Mouse (Mus musculus): ENCODE results near the gene 1110032F04Rik. TPM values are rescaled to one million over a fixed set of nuclear protein-coding genes. Genes with fewer than 3 reads are reported as not detected.
"Not testable (repeated sequence)": the region's sequence is repeated elsewhere in the genome, so short reads cannot be mapped to it uniquely, and the experiment has no call there.

The 1110032F04Rik gene
- total and polyA plus RNA-seq, 2 experiments from 2014 or later = 2.1 to 3.7 TPM

DNA sequence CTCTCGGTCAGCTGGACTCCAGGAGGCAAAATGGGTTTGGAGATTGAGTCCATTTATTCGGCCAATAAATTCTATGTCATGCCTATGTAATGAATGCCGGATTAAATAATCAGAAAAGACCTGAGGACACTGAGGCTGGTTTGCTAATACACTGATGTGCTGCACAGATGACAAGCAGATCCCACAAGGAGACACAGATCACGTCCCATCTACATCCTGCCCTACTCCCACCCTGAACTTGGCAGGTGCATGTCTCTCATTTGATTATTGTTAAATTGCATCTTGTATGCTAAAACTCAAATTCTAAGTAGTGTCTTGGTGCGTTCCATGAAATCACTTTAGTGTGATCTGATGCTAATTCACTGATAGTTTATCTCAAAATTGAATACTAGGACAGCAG is 17.5 kb downstream of the 1110032F04Rik start:
- no peak for ATAC-seq (ENCODE audit: insufficient read depth, low read depth)
- TF ChIP-seq EP300 (IDR thresholded peaks at IDR 0.05; ENCODE audit: low read depth) (no peak), CTCF (IDR thresholded peaks at IDR 0.05; ENCODE audit: low read depth) (no peak)

DNA sequence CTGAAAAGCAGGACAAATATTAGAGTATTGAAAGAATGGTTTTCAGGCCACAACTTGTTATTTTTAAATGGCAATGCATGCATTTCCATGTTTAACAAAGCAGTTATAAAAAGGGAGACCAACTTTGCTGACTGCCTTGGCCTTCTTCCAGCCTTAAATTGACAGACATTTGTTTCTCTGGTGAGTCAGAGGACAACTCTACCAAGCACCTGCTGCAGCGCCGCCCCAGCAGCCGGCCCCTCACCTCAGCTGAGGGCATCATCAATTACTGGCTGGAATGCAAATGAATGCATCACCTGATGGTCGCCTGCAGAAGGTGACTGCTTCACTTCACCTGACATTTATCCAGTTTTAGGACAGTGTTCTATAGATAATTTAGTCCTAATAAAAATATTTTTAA is 26.0 kb downstream of the 1110032F04Rik start:
- TF ChIP-seq CTCF (IDR thresholded peaks at IDR 0.05; ENCODE audit: low read depth) (no peak), EP300 (IDR thresholded peaks at IDR 0.05; ENCODE audit: low read depth) (no peak)
- DNase-seq (ENCODE audit: low spot score) = no peak
- H3K27me3 ChIP-seq (ENCODE audit: control insufficient read depth, insufficient read depth, low read length) = no peaks in the 10 kb centered on the region
- H3K27ac ChIP-seq (ENCODE audit: low read depth) = no peak overlapping the region
- H3K36me3 ChIP-seq (replicated peaks; ENCODE audit: control insufficient read depth, insufficient read depth, low read length) = 0 out of 2 replicates have a peak, but pooled peaks cover 12% of the 10 kb centered on the region
- whole genome bisulfite sequencing = 66% methylated on average over 4 of the region's 4 CpGs
- H3K9me3 ChIP-seq (replicated peaks; ENCODE audit: control insufficient read depth, low read length) = no peaks in the 10 kb centered on the region
- H3K4me2 ChIP-seq (ENCODE audit: low read depth, low read length) = no peak overlapping the region
- H3K4me3 ChIP-seq (ENCODE audit: low read depth, low read length) = no peak overlapping the region
- ATAC-seq (ENCODE audit: insufficient read depth, low read depth) = no peak
- H3K4me1 ChIP-seq (ENCODE audit: control insufficient read depth, insufficient read depth) = no peaks in the 10 kb centered on the region
- H3K9ac ChIP-seq (replicated peaks; ENCODE audit: low read depth, low read length) = no peak overlapping the region

More for the DNA sequence above, 17.5 kb downstream of the 1110032F04Rik start:
- Histone ChIP-seq H3K36me3 (replicated peaks; ENCODE audit: control insufficient read depth, insufficient read depth, low read length) (no peaks in the 10 kb centered on the region), H3K9ac (replicated peaks; ENCODE audit: low read depth, low read length) (no peak overlapping the region), H3K9me3 (replicated peaks; ENCODE audit: control insufficient read depth, low read length) (no peaks in the 10 kb centered on the region), H3K4me3 (ENCODE audit: low read depth, low read length) (no peak overlapping the region), H3K27me3 (ENCODE audit: control insufficient read depth, insufficient read depth, low read length) (no peaks in the 10 kb centered on the region), H3K4me2 (ENCODE audit: low read depth, low read length) (no peak overlapping the region), H3K4me1 (ENCODE audit: control insufficient read depth, insufficient read depth) (no peaks in the 10 kb centered on the region), H3K27ac (ENCODE audit: low read depth) (no peak overlapping the region)
- WGBS = 85% methylated on average over 5 of the region's 5 CpGs
- no peak for DNase-seq (ENCODE audit: low spot score)

DNA sequence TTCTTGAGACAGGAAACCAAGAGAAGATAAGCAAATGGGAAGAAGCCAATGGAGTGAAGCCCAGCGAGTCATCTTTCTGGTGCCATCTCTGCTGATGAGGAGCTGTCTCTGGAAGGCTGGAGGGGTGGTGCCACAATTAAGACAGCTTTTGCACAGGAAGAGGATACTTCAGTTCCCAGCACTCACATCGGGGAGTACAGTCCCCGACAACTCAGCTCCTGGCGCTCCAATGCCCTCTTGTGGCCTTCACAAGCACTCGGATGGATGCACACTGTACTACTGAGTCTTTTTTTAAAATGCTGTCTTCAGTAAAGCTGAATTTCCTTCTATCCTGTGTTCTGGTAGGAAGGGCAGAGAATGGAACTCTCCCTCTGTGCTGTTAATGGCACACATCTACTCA is 27.8 kb downstream of the 1110032F04Rik start:
- Histone ChIP-seq H3K36me3 (replicated peaks; ENCODE audit: control insufficient read depth, insufficient read depth, low read length) (0 out of 2 replicates have a peak, but pooled peaks cover 11% of the 10 kb centered on the region), H3K9ac (replicated peaks; ENCODE audit: low read depth, low read length) (no peak overlapping the region), H3K4me2 (ENCODE audit: low read depth, low read length) (no peak overlapping the region), H3K9me3 (replicated peaks; ENCODE audit: control insufficient read depth, low read length) (no peaks in the 10 kb centered on the region), H3K27ac (ENCODE audit: low read depth) (no peak overlapping the region), H3K4me3 (ENCODE audit: low read depth, low read length) (no peak overlapping the region), H3K4me1 (ENCODE audit: control insufficient read depth, insufficient read depth) (no peaks in the 10 kb centered on the region), H3K27me3 (ENCODE audit: control insufficient read depth, insufficient read depth, low read length) (no peaks in the 10 kb centered on the region)
- 79% methylated on average over 5 of the region's 5 CpGs for WGBS
- DNase-seq (ENCODE audit: low spot score) (no peak), ATAC-seq (ENCODE audit: insufficient read depth, low read depth) (no peak)
- TF ChIP-seq EP300 (IDR thresholded peaks at IDR 0.05; ENCODE audit: low read depth) (no peak), CTCF (IDR thresholded peaks at IDR 0.05; ENCODE audit: low read depth) (no peak)

GRCm38 (mm10) chr3:68902636-68903035 is 33.2 kb downstream of the 1110032F04Rik start:
- 88% methylated on average over 20 of the region's 20 CpGs for WGBS
- H3K9me3 ChIP-seq (replicated peaks; ENCODE audit: control insufficient read depth, low read length); H3K4me2 ChIP-seq (ENCODE audit: low read depth, low read length); H3K4me1 ChIP-seq (ENCODE audit: control insufficient read depth, insufficient read depth); H3K36me3 ChIP-seq (replicated peaks; ENCODE audit: control insufficient read depth, insufficient read depth, low read length); H3K27ac ChIP-seq (ENCODE audit: low read depth); DNase-seq (ENCODE audit: low spot score); H3K4me3 ChIP-seq (ENCODE audit: low read depth, low read length); H3K9ac ChIP-seq (replicated peaks; ENCODE audit: low read depth, low read length); H3K27me3 ChIP-seq (ENCODE audit: control insufficient read depth, insufficient read depth, low read length): not testable (repeated sequence)
- ATAC-seq (ENCODE audit: insufficient read depth, low read depth) = peak; percentile 68; the same call in 1 of the 2 replicates

GRCm38 (mm10) chr3:68904902-68905778 is 35.8 kb downstream of the 1110032F04Rik start:
- DNase-seq (ENCODE audit: low spot score) (no peak), ATAC-seq (ENCODE audit: insufficient read depth, low read depth) (no peak)
- H3K27me3 ChIP-seq (ENCODE audit: control insufficient read depth, insufficient read depth, low read length) = no peaks in the 10 kb centered on the region
- H3K9ac ChIP-seq (replicated peaks; ENCODE audit: low read depth, low read length) = no peak overlapping the region
- 83% methylated on average over 2 of the region's 2 CpGs for WGBS
- H3K4me3 ChIP-seq (ENCODE audit: low read depth, low read length) = no peak overlapping the region
- H3K36me3 ChIP-seq (replicated peaks; ENCODE audit: control insufficient read depth, insufficient read depth, low read length) = no peaks in the 10 kb centered on the region
- H3K27ac ChIP-seq (ENCODE audit: low read depth) = no peak overlapping the region
- TF ChIP-seq EP300 (IDR thresholded peaks at IDR 0.05; ENCODE audit: low read depth) (no peak), CTCF (IDR thresholded peaks at IDR 0.05; ENCODE audit: low read depth) (no peak)
- no peaks in the 10 kb centered on the region for H3K9me3 ChIP-seq (replicated peaks; ENCODE audit: control insufficient read depth, low read length)
- H3K4me1 ChIP-seq (ENCODE audit: control insufficient read depth, insufficient read depth) = no peaks in the 10 kb centered on the region
- H3K4me2 ChIP-seq (ENCODE audit: low read depth, low read length) = no peak overlapping the region
